Mouse (Mus musculus): ENCODE results near the gene Tgm2.

GRCm38 (mm10) chr2:158146223-158146622 is at the start of gene Tgm2:
- TF ChIP-seq CTCF (IDR thresholded peaks at IDR 0.05; ENCODE audit: extremely low read depth, insufficient read depth, low read length) (peak; percentile 30; the same call in 1 of the 2 replicates), POLR2A (IDR thresholded peaks at IDR 0.05; ENCODE audit: extremely low read depth, insufficient read depth, low read length) (no peak)
